In the genomic region with DNA sequence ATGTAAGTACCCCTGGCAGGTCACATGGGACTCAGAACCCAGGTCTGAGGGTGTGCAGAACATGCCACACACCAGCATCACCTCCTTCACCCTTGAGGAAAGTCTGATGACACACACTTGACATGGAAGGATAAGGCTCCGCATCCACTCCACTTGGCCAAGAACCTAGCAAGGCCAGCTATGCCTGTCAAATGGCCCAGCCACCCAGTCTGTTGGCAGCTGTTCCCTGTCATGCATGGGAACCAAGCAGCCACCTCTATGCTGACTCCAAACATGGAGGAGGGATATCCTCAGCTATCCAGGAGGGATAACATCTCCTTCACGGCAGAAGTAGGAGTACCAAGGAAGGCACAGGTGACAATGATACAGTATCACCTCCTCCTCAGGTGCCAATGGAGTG, we compare ENCODE assay signal across 10 mouse cellular contexts. TPM values are rescaled to one million over a fixed set of nuclear protein-coding genes. Genes with fewer than 3 reads are reported as not detected.
DNase-seq lines count a peak whose midpoint lies in the region; ATAC-seq and TF ChIP-seq lines count a peak whose summit lies in the region.
"Had no signal": no experiment of that assay in that cellular context is flagged by ENCODE, and none has a peak within 500 bp of the region (broad histone marks: within the 10 kb centered on the region; RNA-seq: fewer than 3 reads in every experiment).

No protein-coding gene starts in this region.

- H3K4me1 ChIP-seq in heart, embryonic 12.5 days (replicated peaks) = peaks cover 12% of the 10 kb centered on the region
- peaks cover 7% of the 10 kb centered on the region for H3K4me1 ChIP-seq in cortical plate, adult 2 months (ENCODE audit: control insufficient read depth, insufficient read depth, low read length)
- H3K4me1 ChIP-seq in hindbrain, embryonic 13.5 days (replicated peaks) = peaks cover 41% of the 10 kb centered on the region
- peaks cover 8% of the 10 kb centered on the region for H3K4me1 ChIP-seq in midbrain, embryonic 11.5 days (ENCODE audit: control insufficient read depth, insufficient read depth, low read length)

- no peaks in the 10 kb centered on the region for H3K27me3 ChIP-seq in heart, embryonic 12.5 days (replicated peaks)
- H3K27me3 ChIP-seq in hindbrain, embryonic 13.5 days = no peaks in the 10 kb centered on the region
- no peaks in the 10 kb centered on the region for H3K27me3 ChIP-seq in midbrain, embryonic 11.5 days (ENCODE audit: control insufficient read depth, insufficient read depth, low read length)

- H3K9ac ChIP-seq in heart, embryonic 12.5 days = no peak overlapping the region
- peak overlapping the region; percentile 81 for H3K9ac ChIP-seq in hindbrain, embryonic 13.5 days
- H3K9ac ChIP-seq in midbrain, embryonic 11.5 days (ENCODE audit: low read length) = no peak overlapping the region

- H3K9me3 ChIP-seq in heart, embryonic 12.5 days (replicated peaks) = no peaks in the 10 kb centered on the region
- H3K9me3 ChIP-seq in hindbrain, embryonic 13.5 days = no peaks in the 10 kb centered on the region
- H3K9me3 ChIP-seq in midbrain, embryonic 11.5 days (ENCODE audit: control insufficient read depth, low read length) = no peaks in the 10 kb centered on the region

- peak overlapping the region; percentile 71; the same call in 1 of the 2 replicates for H3K4me3 ChIP-seq in heart, embryonic 12.5 days
- peak overlapping the region; percentile 92 for H3K4me3 ChIP-seq in cortical plate, adult 2 months (ENCODE audit: insufficient read depth, low read length)
- H3K4me3 ChIP-seq in hindbrain, embryonic 13.5 days = peak overlapping the region; percentile 67
- H3K4me3 ChIP-seq in midbrain, embryonic 11.5 days (ENCODE audit: low read depth, low read length) = no peak overlapping the region

- no peaks in the 10 kb centered on the region for H3K36me3 ChIP-seq in heart, embryonic 12.5 days
- H3K36me3 ChIP-seq in hindbrain, embryonic 13.5 days = no peaks in the 10 kb centered on the region
- H3K36me3 ChIP-seq in midbrain, embryonic 11.5 days (ENCODE audit: control insufficient read depth, insufficient read depth, low read length) = no peaks in the 10 kb centered on the region

- peak overlapping the region; percentile 91 for H3K4me2 ChIP-seq in heart, embryonic 12.5 days
- peak overlapping the region; percentile 91 for H3K4me2 ChIP-seq in hindbrain, embryonic 13.5 days
- peak overlapping the region; percentile 0 for H3K4me2 ChIP-seq in midbrain, embryonic 11.5 days

- no peak for TF ChIP-seq CTCF in cortical plate, adult 2 months (IDR thresholded peaks at IDR 0.05; ENCODE audit: extremely low read depth, insufficient read depth, low read length)

- DNase-seq in heart, postnatal 4 days = no peak
- DNase-seq in midbrain, embryonic 11.5 days (ENCODE audit: low spot score, missing footprints) = no peak
- no peak for DNase-seq in urinary bladder, postnatal 10 days (ENCODE audit: low spot score)
- no peak for DNase-seq in frontal cortex, adult 2 months (ENCODE audit: extremely low spot score in 1 of 2, low spot score in 1 of 2)
- DNase-seq in spleen, postnatal 14 days (ENCODE audit: low spot score in 2 of 2) = no peak
- DNase-seq: adrenal gland, adult 8-10 months had no signal

- no peak overlapping the region for H3K27ac ChIP-seq in heart, embryonic 12.5 days (ENCODE audit: poor library complexity, severe bottlenecking)
- no peak overlapping the region; the same call in 1 of the 2 replicates for H3K27ac ChIP-seq in cortical plate, adult 2 months (ENCODE audit: insufficient read depth, low read length)
- H3K27ac ChIP-seq in hindbrain, embryonic 13.5 days = no peak overlapping the region
- no peak overlapping the region for H3K27ac ChIP-seq in midbrain, embryonic 11.5 days (ENCODE audit: low read depth, low read length)

- no peak for TF ChIP-seq POLR2A in cortical plate, adult 2 months (IDR thresholded peaks at IDR 0.05; ENCODE audit: extremely low read depth, insufficient read depth, low read length)

- no peak for ATAC-seq in heart, embryonic 12.5 days (ENCODE audit: insufficient number of reproducible peaks, low FRiP score)
- ATAC-seq in hindbrain, embryonic 13.5 days (ENCODE audit: low FRiP score) = 0 out of 2 replicates have a peak, but pooled peaks have one; percentile 0
- ATAC-seq in midbrain, embryonic 11.5 days (ENCODE audit: low FRiP score) = no peak

- 82% methylated on average over 2 of the region's 2 CpGs for WGBS in heart, embryonic 12.5 days
- 89% methylated on average over 2 of the region's 2 CpGs for WGBS in hindbrain, embryonic 13.5 days
- WGBS in midbrain, embryonic 11.5 days = 94% methylated on average over 2 of the region's 2 CpGs

RNA-seq across cellular contexts. Expression of gene Crtc1, which starts 1.0 kb away (rescaled TPM):
- polyA plus RNA-seq in heart, embryonic 12.5 days (2016; fragmentation: Nextera tagmentation; extraction: Ambion mirVana) = 14.9 and 15.0 TPM in 2 replicates
- 10 to 100 TPM; 12.8 to 15.4 TPM for total RNA-seq in heart, postnatal 4 days (2021)
- polyA plus RNA-seq in cortical plate, adult 2 months (2012; rRNA removed) = 113 and 115 TPM in 2 replicates
- 35.6 and 37.6 TPM in 2 replicates for polyA plus RNA-seq in hindbrain, embryonic 13.5 days (2015; fragmentation: Nextera tagmentation; extraction: Ambion mirVana)
- polyA plus RNA-seq in midbrain, embryonic 11.5 days (2014; fragmentation: Nextera tagmentation; extraction: Ambion mirVana) = 11.8 and 12.9 TPM in 2 replicates
- polyA plus RNA-seq in frontal cortex, adult 2 months (2012; rRNA removed) = 103 and 110 TPM in 2 replicates

RNA-seq across cellular contexts. Expression of gene Klhl26, which starts 38.3 kb away (rescaled TPM):
- 12.6 and 14.0 TPM in 2 replicates for polyA plus RNA-seq in heart, embryonic 12.5 days (2016; fragmentation: Nextera tagmentation; extraction: Ambion mirVana)
- total RNA-seq in heart, postnatal 4 days (2021) = 1 to 10 TPM; 8.2 to 9.2 TPM
- 66.9 and 70.9 TPM in 2 replicates for polyA plus RNA-seq in cortical plate, adult 2 months (2012; rRNA removed)
- 24.3 and 25.8 TPM in 2 replicates for polyA plus RNA-seq in hindbrain, embryonic 13.5 days (2015; fragmentation: Nextera tagmentation; extraction: Ambion mirVana)
- polyA plus RNA-seq in midbrain, embryonic 11.5 days (2014; fragmentation: Nextera tagmentation; extraction: Ambion mirVana) = 12.6 and 13.1 TPM in 2 replicates
- polyA plus RNA-seq in frontal cortex, adult 2 months (2012; rRNA removed) = 59.4 and 59.6 TPM in 2 replicates

RNA-seq across cellular contexts. Expression of gene Tmem59l, which starts 48.7 kb away (rescaled TPM):
- 0.22 and 0.33 TPM in 2 replicates for polyA plus RNA-seq in heart, embryonic 12.5 days (2016; fragmentation: Nextera tagmentation; extraction: Ambion mirVana)
- total RNA-seq in heart, postnatal 4 days (2021) = not detected
- polyA plus RNA-seq in cortical plate, adult 2 months (2012; rRNA removed) = 368 and 400 TPM in 2 replicates
- polyA plus RNA-seq in hindbrain, embryonic 13.5 days (2015; fragmentation: Nextera tagmentation; extraction: Ambion mirVana) = 78.5 and 78.8 TPM in 2 replicates
- polyA plus RNA-seq in midbrain, embryonic 11.5 days (2014; fragmentation: Nextera tagmentation; extraction: Ambion mirVana) = 12.3 TPM in 2 replicates
- polyA plus RNA-seq in frontal cortex, adult 2 months (2012; rRNA removed) = 263 and 277 TPM in 2 replicates
- polyA plus RNA-seq: spleen, adult 2 months had no signal

RNA-seq across cellular contexts. Expression of gene Crlf1, which starts 54.5 kb away (rescaled TPM):
- polyA plus RNA-seq in heart, embryonic 12.5 days (2016; fragmentation: Nextera tagmentation; extraction: Ambion mirVana) = 1.00 and 1.8 TPM in 2 replicates
- under 1 TPM in 1 of 2 experiments, not detected in 1; 0.55 TPM for total RNA-seq in heart, postnatal 4 days (2021)
- polyA plus RNA-seq in cortical plate, adult 2 months (2012; rRNA removed) = 2.1 and 8.6 TPM in 2 replicates
- 2.2 and 2.9 TPM in 2 replicates for polyA plus RNA-seq in hindbrain, embryonic 13.5 days (2015; fragmentation: Nextera tagmentation; extraction: Ambion mirVana)
- polyA plus RNA-seq in midbrain, embryonic 11.5 days (2014; fragmentation: Nextera tagmentation; extraction: Ambion mirVana) = 0.23 and 0.90 TPM in 2 replicates
- 1.8 and 3.4 TPM in 2 replicates for polyA plus RNA-seq in frontal cortex, adult 2 months (2012; rRNA removed)

Comparison
In these comparisons a context has a peak if more than half of its experiments do, and no peak if none do; other contexts are left out.
1. H3K4me2 ChIP-seq: peak in every context shown above with its lines; median percentile 91 in heart, embryonic 12.5 days; 91 in hindbrain, embryonic 13.5 days; 0 in midbrain, embryonic 11.5 days.